Mouse (Mus musculus) kidney, postnatal 0 days (tissue): ENCODE data around the gene Cops4. TPM values are rescaled to one million over a fixed set of nuclear protein-coding genes. Genes with fewer than 3 reads are reported as not detected.

Experiments
- ATAC-seq: fragments of 200-750 bp; cut with Nextera tagmentation; replicated peaks from 2 replicates; pipeline ENCODE4 v1.8.0; 2017; ENCODE audit warnings: low read depth, moderate number of reproducible peaks, moderate TSS enrichment, moderate library complexity; ENCODE audit not compliant: low FRiP score
- DNase-seq: peaks from one replicate; pipeline ENCODE4 v3.0.0-alpha.2; 2016; ENCODE audit warnings: low spot score
- H3K27ac ChIP-seq: fragments of 300-500 bp; sonication (generic); 2 replicates; pipeline ENCODE4 v1.5.1; 2014; ENCODE audit warnings: mild to moderate bottlenecking
- H3K27me3 ChIP-seq: fragments of 300-500 bp; sonication (generic); 2 replicates; pipeline ENCODE4 v1.6.1; 2014; ENCODE audit warnings: low read length, mixed read lengths; ENCODE audit not compliant: insufficient read depth
- H3K36me3 ChIP-seq: fragments of 300-500 bp; sonication (generic); 2 replicates; pipeline ENCODE4 v1.6.1; 2014; ENCODE audit warnings: low read length, mixed read lengths; ENCODE audit not compliant: insufficient read depth
- H3K4me1 ChIP-seq: fragments of 300-500 bp; sonication (generic); replicated peaks from 2 replicates; pipeline ENCODE4 v1.6.1; 2014; ENCODE audit warnings: antibody characterized with exemption, low read length, mixed read lengths; ENCODE audit not compliant: insufficient read depth
- H3K4me2 ChIP-seq: fragments of 300-500 bp; sonication (generic); 2 replicates; pipeline ENCODE4 v1.6.1; 2014; ENCODE audit warnings: mild to moderate bottlenecking, low read length, moderate library complexity, mixed read lengths
- H3K4me3 ChIP-seq: fragments of 300-500 bp; sonication (generic); replicated peaks from 2 replicates; pipeline ENCODE4 v1.5.1; 2014; ENCODE audit warnings: low read depth, low read length
- H3K9ac ChIP-seq: fragments of 300-500 bp; sonication (generic); 2 replicates; pipeline ENCODE4 v1.6.1; 2014; ENCODE audit warnings: low read depth, low read length
- H3K9me3 ChIP-seq: fragments of 300-500 bp; sonication (generic); replicated peaks from 2 replicates; pipeline ENCODE4 v1.6.1; 2016; ENCODE audit warnings: low read length, inconsistent platforms, mixed read lengths
- CTCF ChIP-seq: IDR thresholded peaks from 2 replicates; pipeline ENCODE4 v1.5.1; 2016; ENCODE audit warnings: antibody characterized with exemption, low read depth, mild to moderate bottlenecking, moderate library complexity
- WGBS: fragments of 180-500 bp; shearing (Covaris S2); extraction: QIAGEN DNeasy Blood & Tissue Kit; methylation state at CpG from one replicate; pipeline ENCODE4 v1.1.7; 2014; 5-methylcytosine and 5-hydroxymethylcytosine counted together
- polyA plus RNA-seq: library from polyadenylated mRNA; unstranded; fragments of >200 nt; fragmentation: Nextera tagmentation; extraction: Ambion mirVana; gene quantifications from 2 replicates; pipeline ENCODE4 v1.2.1, GENCODE M21; 2015

Gene Cops4
- polyA plus RNA-seq, 1 experiment from 2014 or later = 142 TPM

- Histone ChIP-seq H3K4me1 (peaks cover 10% of the 10 kb centered on the region), H3K27me3 (no peaks in the 10 kb centered on the region), H3K36me3 (no peaks in the 10 kb centered on the region), H3K4me3 (no peak overlapping the region), H3K4me2 (peak overlapping the region; percentile 14; the same call in 1 of the 2 replicates), H3K27ac (0 out of 2 replicates have a peak overlapping the region, but pooled peaks have one; percentile 9), H3K9ac (no peak overlapping the region), H3K9me3 (no peaks in the 10 kb centered on the region)
- 55% methylated on average over 9 of the region's 9 CpGs for whole genome bisulfite sequencing
- ATAC-seq = no peak
- no peak for DNase-seq
- no peak for TF ChIP-seq CTCF
Observed at GRCm38 (mm10) chr5:100562702-100563101, 44.6 kb downstream of the Cops4 start.

- 0 out of 2 replicates have a peak overlapping the region, but pooled peaks have one; percentile 6 for H3K4me2 ChIP-seq
Observed at GRCm38 (mm10) chr5:100566798-100567197, 48.7 kb downstream of the Cops4 start.

GRCm38 (mm10) chr5:100567258-100568032 lies 49.3 kb downstream of the Cops4 start:
- H3K4me1 ChIP-seq = peaks cover 20% of the 10 kb centered on the region
- ATAC-seq = peak; percentile 74
- 16% methylated on average over 13 of the region's 13 CpGs for WGBS
- no peaks in the 10 kb centered on the region for H3K27me3 ChIP-seq
- no peak for TF ChIP-seq CTCF
- H3K9me3 ChIP-seq = no peaks in the 10 kb centered on the region
- peak overlapping the region; percentile 6 for H3K4me2 ChIP-seq
- H3K4me3 ChIP-seq = no peak overlapping the region
- no peaks in the 10 kb centered on the region for H3K36me3 ChIP-seq
- H3K27ac ChIP-seq = peak overlapping the region; percentile 82
- DNase-seq = peak; percentile 92
- H3K9ac ChIP-seq = no peak overlapping the region

More at GRCm38 (mm10) chr5:100566798-100567197, 48.7 kb downstream of the Cops4 start:
- WGBS = 52% methylated on average over 2 of the region's 2 CpGs
- peaks cover 20% of the 10 kb centered on the region for H3K4me1 ChIP-seq
- peak overlapping the region; percentile 82 for H3K27ac ChIP-seq
- H3K9ac ChIP-seq = no peak overlapping the region
- peak; percentile 55 for DNase-seq
- H3K4me3 ChIP-seq = no peak overlapping the region
- no peaks in the 10 kb centered on the region for H3K36me3 ChIP-seq
- H3K27me3 ChIP-seq = no peaks in the 10 kb centered on the region
- ATAC-seq = 0 out of 2 replicates have a peak, but pooled peaks have one; percentile 15
- no peaks in the 10 kb centered on the region for H3K9me3 ChIP-seq
- no peak for TF ChIP-seq CTCF

- WGBS = 36% methylated on average over 8 of the region's 8 CpGs
- Histone ChIP-seq H3K27ac (peak overlapping the region; percentile 82; the same call in 1 of the 2 replicates), H3K4me3 (no peak overlapping the region), H3K27me3 (no peaks in the 10 kb centered on the region), H3K36me3 (no peaks in the 10 kb centered on the region), H3K4me2 (peak overlapping the region; percentile 6), H3K4me1 (peaks cover 20% of the 10 kb centered on the region), H3K9me3 (no peaks in the 10 kb centered on the region), H3K9ac (no peak overlapping the region)
- DNase-seq (no peak), ATAC-seq (no peak)
- no peak for TF ChIP-seq CTCF
Observed at GRCm38 (mm10) chr5:100568177-100568576, 50.1 kb downstream of the Cops4 start.

- Histone ChIP-seq H3K9me3 (no peaks in the 10 kb centered on the region), H3K9ac (no peak overlapping the region), H3K27ac (no peak overlapping the region), H3K4me2 (no peak overlapping the region), H3K4me3 (no peak overlapping the region), H3K36me3 (no peaks in the 10 kb centered on the region), H3K27me3 (no peaks in the 10 kb centered on the region), H3K4me1 (peaks cover 20% of the 10 kb centered on the region)
- TF ChIP-seq CTCF = no peak
- DNase-seq = no peak
- 92% methylated on average over 3 of the region's 3 CpGs for WGBS
- ATAC-seq = no peak
Observed at GRCm38 (mm10) chr5:100568802-100569201, 50.7 kb downstream of the Cops4 start.

- no peak for TF ChIP-seq CTCF
- ATAC-seq = no peak
- 79% methylated on average over 18 of the region's 18 CpGs for WGBS
- Histone ChIP-seq H3K27ac (no peak overlapping the region), H3K9me3 (no peaks in the 10 kb centered on the region), H3K4me2 (peak overlapping the region; percentile 34), H3K9ac (0 out of 2 replicates have a peak overlapping the region, but pooled peaks have one; percentile 28), H3K36me3 (no peaks in the 10 kb centered on the region), H3K4me3 (no peak overlapping the region; the same call in 1 of the 2 replicates), H3K27me3 (no peaks in the 10 kb centered on the region), H3K4me1 (peaks cover 20% of the 10 kb centered on the region)
- DNase-seq = no peak
Observed at GRCm38 (mm10) chr5:100569250-100569934, 51.3 kb downstream of the Cops4 start.
